Mouse (Mus musculus) hindbrain, embryonic 16.5 days (tissue): ENCODE data around the gene Tmem161a. TPM values are rescaled to one million over a fixed set of nuclear protein-coding genes. Genes with fewer than 3 reads are reported as not detected.

Source experiments
- ATAC-seq: fragments of 200-750 bp; cut with Nextera tagmentation; 2 replicates; pipeline ENCODE4 v1.8.0; 2017; ENCODE audit warnings: moderate TSS enrichment, moderate library complexity
- H3K27ac ChIP-seq: fragments of 300-500 bp; sonication (generic); 2 replicates; pipeline ENCODE4 v1.5.1; 2014; ENCODE audit warnings: low read depth, mild to moderate bottlenecking, control low read depth, low read length, moderate library complexity
- H3K27me3 ChIP-seq: fragments of 300-500 bp; sonication (generic); replicated peaks from 2 replicates; pipeline ENCODE4 v1.6.1; 2014; ENCODE audit warnings: low read length; ENCODE audit not compliant: control insufficient read depth, insufficient read depth
- H3K36me3 ChIP-seq: fragments of 300-500 bp; sonication (generic); 2 replicates; pipeline ENCODE4 v1.6.1; 2014; ENCODE audit warnings: mild to moderate bottlenecking, low read length, moderate library complexity, mixed read lengths; ENCODE audit not compliant: control insufficient read depth, insufficient read depth
- H3K4me1 ChIP-seq: fragments of 300-500 bp; sonication (generic); 2 replicates; pipeline ENCODE4 v1.6.1; 2014; ENCODE audit warnings: low read depth, low read length; ENCODE audit not compliant: control insufficient read depth, insufficient read depth
- H3K4me2 ChIP-seq: fragments of 300-500 bp; sonication (generic); 2 replicates; pipeline ENCODE4 v1.6.1; 2014; ENCODE audit warnings: mild to moderate bottlenecking, low read length, control low read depth, moderate library complexity
- H3K4me3 ChIP-seq: fragments of 300-500 bp; sonication (generic); 2 replicates; pipeline ENCODE4 v1.5.1; 2014; ENCODE audit warnings: mild to moderate bottlenecking, low read length, control low read depth, moderate library complexity
- H3K9ac ChIP-seq: fragments of 300-500 bp; sonication (generic); 2 replicates; pipeline ENCODE4 v1.6.1; 2014; ENCODE audit warnings: low read depth, mild to moderate bottlenecking, control low read depth, low read length, moderate library complexity
- H3K9me3 ChIP-seq: fragments of 300-500 bp; sonication (generic); 2 replicates; pipeline ENCODE4 v1.6.1; 2014; ENCODE audit warnings: mild to moderate bottlenecking, low read length, moderate library complexity; ENCODE audit not compliant: control insufficient read depth
- WGBS: fragments of 180-500 bp; shearing (Covaris S2); extraction: QIAGEN DNeasy Blood & Tissue Kit; methylation state at CpG from one replicate; pipeline ENCODE4 v1.1.7; 2014; 5-methylcytosine and 5-hydroxymethylcytosine counted together
- polyA plus RNA-seq: library from polyadenylated mRNA; unstranded; fragments of >200 nt; fragmentation: Nextera tagmentation; extraction: Ambion mirVana; gene quantifications from 2 replicates; pipeline ENCODE4 v1.2.1, GENCODE M21; 2015

Tmem161a gene
- polyA plus RNA-seq, 1 experiment from 2014 or later: 57.4 TPM

DNA sequence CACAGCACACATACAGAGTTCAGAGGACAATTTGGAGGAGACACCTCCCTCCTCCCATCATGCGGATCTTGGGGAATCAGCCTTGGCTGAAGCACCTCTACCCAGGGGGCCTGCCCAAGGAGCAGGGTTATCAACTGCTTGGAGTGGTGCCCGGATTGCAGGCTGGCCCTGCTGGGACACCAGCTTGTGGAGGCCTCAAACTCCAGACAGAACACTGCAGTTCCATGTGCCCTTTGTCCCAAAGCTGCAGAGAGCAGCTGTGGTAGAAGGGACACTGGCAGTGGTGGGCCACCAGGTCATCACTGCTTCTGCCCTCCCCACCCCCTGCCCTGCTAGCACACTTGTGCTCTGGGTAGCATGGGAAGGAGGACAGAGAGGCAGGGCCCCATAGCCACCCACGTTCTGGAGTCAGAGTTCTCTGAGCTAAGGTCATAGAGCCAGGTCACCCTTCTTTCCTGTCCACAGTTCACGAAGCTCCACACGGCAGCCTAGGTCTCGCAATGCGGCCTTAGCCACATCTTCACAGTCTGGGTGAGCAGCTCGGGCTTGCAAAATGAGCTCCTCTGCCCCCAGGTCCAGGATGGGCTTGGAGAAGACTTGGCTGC is 48.2 kb downstream of the Tmem161a start:
- H3K9me3 ChIP-seq: no peaks in the 10 kb centered on the region
- H3K36me3 ChIP-seq: peaks cover 28% of the 10 kb centered on the region

DNA sequence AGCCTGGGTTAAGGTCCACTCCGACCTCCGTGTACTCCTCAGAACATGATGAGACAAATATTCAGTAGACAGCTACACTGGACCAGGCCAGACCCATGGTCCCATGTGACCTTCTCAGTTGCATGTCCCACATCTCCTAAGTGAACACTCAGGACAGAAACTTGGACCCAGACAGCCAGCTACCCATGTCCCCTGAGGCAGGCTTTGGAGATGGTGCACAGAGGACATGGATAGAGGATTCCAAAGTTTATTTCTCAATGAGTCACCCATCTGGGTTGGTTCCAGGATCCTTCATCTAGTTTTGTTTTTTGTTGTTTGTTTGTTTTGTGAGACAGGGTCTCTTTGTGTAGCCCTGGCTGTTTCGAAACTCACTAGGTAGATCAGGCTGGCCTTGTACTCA is 48.8 kb downstream of the Tmem161a start:
- no peak for ATAC-seq
- H3K4me1 ChIP-seq: peaks cover 3% of the 10 kb centered on the region; the same call in 1 of the 2 replicates
- H3K4me3 ChIP-seq: no peak overlapping the region
- no peak overlapping the region for H3K4me2 ChIP-seq
- peaks cover 32% of the 10 kb centered on the region for H3K36me3 ChIP-seq
- WGBS: 95% methylated on average over 3 of the region's 3 CpGs
- H3K9me3 ChIP-seq: no peaks in the 10 kb centered on the region
- no peaks in the 10 kb centered on the region for H3K27me3 ChIP-seq
- no peak overlapping the region for H3K27ac ChIP-seq
- no peak overlapping the region for H3K9ac ChIP-seq

More for the DNA sequence above, 48.2 kb downstream of the Tmem161a start:
- no peak overlapping the region for H3K4me2 ChIP-seq
- no peak overlapping the region for H3K4me3 ChIP-seq
- 71% methylated on average over 8 of the region's 8 CpGs for WGBS
- no peak for ATAC-seq
- H3K27ac ChIP-seq: no peak overlapping the region
- no peaks in the 10 kb centered on the region for H3K27me3 ChIP-seq
- peaks cover 3% of the 10 kb centered on the region; the same call in 1 of the 2 replicates for H3K4me1 ChIP-seq
- no peak overlapping the region for H3K9ac ChIP-seq

DNA sequence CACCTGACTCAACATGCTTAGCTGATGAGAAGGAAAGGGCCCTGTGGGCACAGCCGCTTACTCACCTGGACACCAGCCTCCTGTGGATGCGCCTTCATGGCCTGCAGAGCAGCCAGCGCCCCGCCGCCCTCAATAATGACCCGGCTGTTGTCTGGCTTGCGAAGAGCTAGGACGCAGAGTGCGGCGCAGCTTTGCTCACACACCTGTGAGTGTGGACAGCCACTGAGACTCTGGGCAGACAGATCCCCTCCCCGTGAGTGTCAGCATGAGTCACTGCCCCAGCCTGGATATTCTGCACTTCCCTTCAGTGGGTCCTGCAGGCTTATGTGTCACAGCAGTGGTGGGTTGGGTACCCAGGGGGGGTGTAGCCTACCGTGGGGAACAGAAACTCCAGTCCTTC is 49.9 kb downstream of the Tmem161a start:
- Histone ChIP-seq H3K27ac (no peak overlapping the region), H3K9ac (no peak overlapping the region), H3K4me2 (no peak overlapping the region), H3K9me3 (no peaks in the 10 kb centered on the region), H3K4me3 (no peak overlapping the region), H3K4me1 (peaks cover 3% of the 10 kb centered on the region; the same call in 1 of the 2 replicates), H3K36me3 (peaks cover 34% of the 10 kb centered on the region), H3K27me3 (no peaks in the 10 kb centered on the region)
- ATAC-seq: no peak
- 93% methylated on average over 12 of the region's 12 CpGs for WGBS

DNA sequence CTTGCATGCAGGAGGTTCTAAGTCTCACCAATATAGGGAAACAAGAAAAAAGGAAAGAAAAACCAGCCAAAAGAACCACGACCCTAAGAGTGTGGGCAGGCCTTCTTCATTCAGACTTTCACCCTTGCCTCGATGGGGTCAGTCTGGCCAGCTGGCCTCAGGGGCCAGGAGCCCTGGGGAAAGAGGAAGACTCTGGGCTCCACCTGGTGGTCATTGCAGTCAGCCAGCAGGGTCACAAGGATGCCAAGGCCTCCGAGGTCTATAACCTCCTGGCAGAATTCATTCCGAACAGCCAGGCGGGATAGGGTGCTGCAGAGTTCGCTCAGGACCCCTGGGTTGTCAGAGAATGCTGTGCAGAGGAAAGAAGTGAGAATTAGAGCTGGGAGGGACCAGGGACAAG is 51.2 kb downstream of the Tmem161a start:
- no peaks in the 10 kb centered on the region for H3K9me3 ChIP-seq
- H3K4me3 ChIP-seq: no peak overlapping the region
- H3K27me3 ChIP-seq: no peaks in the 10 kb centered on the region
- 47% methylated on average over 6 of the region's 6 CpGs for WGBS
- H3K4me1 ChIP-seq: peaks cover 3% of the 10 kb centered on the region; the same call in 1 of the 2 replicates
- peaks cover 34% of the 10 kb centered on the region for H3K36me3 ChIP-seq
- no peak overlapping the region for H3K9ac ChIP-seq
- no peak overlapping the region for H3K27ac ChIP-seq
- no peak overlapping the region for H3K4me2 ChIP-seq
- ATAC-seq: no peak

DNA sequence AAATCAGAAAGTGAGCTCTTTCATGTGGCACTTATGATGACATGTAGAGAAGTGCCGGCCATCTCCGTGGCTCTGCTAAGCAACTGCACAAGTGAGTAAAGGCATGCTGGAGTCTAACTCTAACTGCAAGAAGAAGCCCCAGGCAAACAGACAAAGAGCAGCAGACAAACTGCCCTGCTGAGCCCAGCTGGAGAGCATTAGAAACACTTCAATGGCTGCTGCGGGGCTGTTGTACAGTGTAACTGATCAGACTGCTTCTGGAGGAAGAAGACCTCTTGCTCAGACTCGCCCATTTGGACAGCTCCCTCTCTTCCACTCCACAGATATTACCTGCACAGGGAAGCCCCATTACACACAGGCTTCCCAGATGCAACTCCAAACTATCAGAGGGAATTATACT is 55.8 kb downstream of the Tmem161a start:
- peaks cover 8% of the 10 kb centered on the region for H3K4me1 ChIP-seq
- no peaks in the 10 kb centered on the region for H3K27me3 ChIP-seq
- peaks cover 41% of the 10 kb centered on the region for H3K36me3 ChIP-seq
- no peak overlapping the region for H3K4me3 ChIP-seq
- ATAC-seq: no peak
- H3K27ac ChIP-seq: no peak overlapping the region
- 11% methylated on average over 4 of the region's 4 CpGs for WGBS
- no peak overlapping the region for H3K4me2 ChIP-seq
- H3K9me3 ChIP-seq: no peaks in the 10 kb centered on the region
- H3K9ac ChIP-seq: no peak overlapping the region

DNA sequence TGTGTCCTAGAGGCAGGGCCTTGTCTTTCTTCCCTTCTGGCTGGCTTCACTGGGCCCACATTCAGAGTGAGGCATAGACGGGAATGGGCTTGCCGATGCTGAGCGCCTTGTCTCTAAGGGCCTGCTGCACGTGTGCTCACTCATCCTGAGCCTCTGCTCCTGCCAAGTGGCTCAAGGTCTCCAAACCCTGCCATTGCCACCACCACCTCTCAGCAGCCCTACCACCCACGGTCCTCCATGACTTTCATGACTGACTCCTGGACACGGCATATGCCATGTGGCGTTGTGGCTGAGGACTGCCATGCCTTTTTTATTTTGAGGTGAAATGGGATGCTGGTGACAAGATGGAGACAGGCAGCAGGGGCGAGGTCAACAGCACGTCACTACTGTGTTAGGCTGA is 58.7 kb downstream of the Tmem161a start:
- Histone ChIP-seq H3K36me3 (peaks cover 21% of the 10 kb centered on the region), H3K4me1 (peaks cover 19% of the 10 kb centered on the region), H3K9ac (no peak overlapping the region), H3K4me3 (no peak overlapping the region), H3K4me2 (no peak overlapping the region), H3K27ac (no peak overlapping the region), H3K27me3 (no peaks in the 10 kb centered on the region), H3K9me3 (no peaks in the 10 kb centered on the region)
- 86% methylated on average over 9 of the region's 9 CpGs for WGBS
- no peak for ATAC-seq

Other genes starting within 250 kb of the Tmem161a start
- gene Gatad2a, start 176.0 kb upstream of the Tmem161a start, polyA plus RNA-seq: 13.9 and 19.7 TPM in 2 replicates
- gene Mau2, start 129.6 kb upstream of the Tmem161a start, polyA plus RNA-seq: 61.5 and 71.2 TPM in 2 replicates
- 54.4 and 55.8 TPM in 2 replicates for gene Sugp1, start 129.5 kb upstream of the Tmem161a start, polyA plus RNA-seq
- 1.2 and 1.4 TPM in 2 replicates for gene Tm6sf2, start 99.4 kb upstream of the Tmem161a start, polyA plus RNA-seq
- 1.2 and 1.3 TPM in 2 replicates for gene Hapln4, start 88.9 kb upstream of the Tmem161a start, polyA plus RNA-seq
- gene Ncan, start 51.5 kb upstream of the Tmem161a start, polyA plus RNA-seq: 178 and 200 TPM in 2 replicates
- 46.7 and 51.6 TPM in 2 replicates for gene Nr2c2ap, start 41.0 kb upstream of the Tmem161a start, polyA plus RNA-seq
- 12.3 and 12.5 TPM in 2 replicates for gene Rfxank, start 33.2 kb upstream of the Tmem161a start, polyA plus RNA-seq
- gene Borcs8, start 32.9 kb upstream of the Tmem161a start, polyA plus RNA-seq: 56.4 and 57.1 TPM in 2 replicates
- gene Mef2b, start 32.6 kb upstream of the Tmem161a start, polyA plus RNA-seq: 0.85 and 1.2 TPM in 2 replicates
- gene Slc25a42, start 39.9 kb downstream of the Tmem161a start, polyA plus RNA-seq: 9.5 and 10.1 TPM in 2 replicates
- 85.1 and 92.6 TPM in 2 replicates for gene Sugp2, start 61.9 kb downstream of the Tmem161a start, polyA plus RNA-seq
- 132 and 134 TPM in 2 replicates for gene Armc6, start 62.1 kb downstream of the Tmem161a start, polyA plus RNA-seq
- gene Homer3, start 110.5 kb downstream of the Tmem161a start, polyA plus RNA-seq: 24.4 and 24.7 TPM in 2 replicates
- 42.0 and 42.8 TPM in 2 replicates for gene Ddx49, start 130.1 kb downstream of the Tmem161a start, polyA plus RNA-seq
- 284 and 297 TPM in 2 replicates for gene Cope, start 130.2 kb downstream of the Tmem161a start, polyA plus RNA-seq
- gene Cers1, start 143.4 kb downstream of the Tmem161a start, polyA plus RNA-seq: 40.0 and 44.3 TPM in 2 replicates
- 8.7 and 9.5 TPM in 2 replicates for gene Gdf1, start 157.5 kb downstream of the Tmem161a start, polyA plus RNA-seq
- 7.4 and 10.1 TPM in 2 replicates for gene Upf1, start 180.9 kb downstream of the Tmem161a start, polyA plus RNA-seq
- 0.58 and 2.8 TPM in 2 replicates for gene Comp, start 201.2 kb downstream of the Tmem161a start, polyA plus RNA-seq